Mouse (Mus musculus): Measurements from ENCODE around the gene Prim1. TPM values are rescaled to one million over a fixed set of nuclear protein-coding genes. Genes with fewer than 3 reads are reported as not detected.

Prim1 gene
- total RNA-seq (2023), result 13.9 TPM

DNA sequence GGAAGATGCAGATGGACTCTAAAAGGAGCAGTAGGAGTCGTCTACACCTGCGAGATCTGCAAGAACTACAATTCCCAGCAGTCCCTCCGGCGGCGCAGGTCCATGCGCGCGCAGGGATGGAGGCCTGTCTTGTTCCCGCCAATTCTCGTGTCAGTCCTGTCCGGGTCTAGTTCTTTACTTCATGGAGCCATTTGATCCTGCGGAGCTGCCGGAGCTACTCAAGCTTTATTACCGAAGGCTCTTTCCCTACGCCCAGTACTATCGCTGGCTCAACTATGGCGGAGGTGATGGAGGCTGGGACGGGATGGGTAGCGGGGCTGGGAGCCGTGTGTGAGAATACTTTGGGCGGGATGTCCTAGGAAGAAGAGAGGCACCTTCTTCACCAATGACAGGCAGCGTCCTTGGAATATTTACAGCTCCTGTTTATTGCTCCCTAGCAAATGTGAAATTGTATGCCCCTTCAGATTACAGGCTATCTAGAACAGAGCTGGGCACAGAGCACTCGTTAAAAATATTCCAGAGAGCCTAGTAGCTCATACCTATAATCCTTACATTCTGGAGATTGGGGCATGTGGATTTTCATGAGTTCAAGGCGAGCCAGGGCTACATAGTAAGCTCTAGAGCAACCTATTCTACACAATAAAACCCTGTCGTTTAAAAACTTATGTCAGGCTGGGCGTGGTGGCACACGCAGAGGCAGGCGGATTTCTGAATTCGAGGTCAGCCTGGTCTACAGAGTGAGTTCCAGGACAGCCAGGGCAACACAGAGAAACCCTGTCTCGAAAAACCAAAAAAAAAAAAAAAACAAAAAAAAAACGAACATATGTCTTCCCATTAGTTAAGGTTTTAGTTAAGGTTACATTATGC lies at the start of gene Prim1:
Gene Prim1, plus strand, starts transcription at position 101 of the 867 bp plus-strand sequence.

DNA sequence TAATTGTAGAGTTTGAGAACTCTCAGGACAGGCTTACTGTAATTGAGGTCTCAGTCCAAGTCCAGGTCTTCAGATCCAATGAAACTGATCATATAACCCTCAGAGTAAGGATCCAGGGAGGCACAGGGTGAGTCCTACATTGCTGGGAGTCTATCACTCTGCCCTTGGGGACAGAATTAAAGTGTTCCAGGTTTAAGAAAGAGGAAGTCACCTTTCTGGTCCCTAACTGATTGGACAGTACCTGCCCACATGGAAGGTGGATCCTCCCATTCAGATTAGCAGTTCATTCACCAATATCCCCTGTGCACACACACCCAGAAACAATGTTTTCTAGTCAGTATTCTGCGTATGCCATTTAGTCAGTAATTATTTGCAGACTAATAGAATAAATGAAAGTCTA lies 7.5 kb upstream of the Prim1 start, which contains the start of gene Hsd17b6:
Gene Hsd17b6, minus strand, starts transcription at position 166 of the 400 bp plus-strand sequence.

DNA sequence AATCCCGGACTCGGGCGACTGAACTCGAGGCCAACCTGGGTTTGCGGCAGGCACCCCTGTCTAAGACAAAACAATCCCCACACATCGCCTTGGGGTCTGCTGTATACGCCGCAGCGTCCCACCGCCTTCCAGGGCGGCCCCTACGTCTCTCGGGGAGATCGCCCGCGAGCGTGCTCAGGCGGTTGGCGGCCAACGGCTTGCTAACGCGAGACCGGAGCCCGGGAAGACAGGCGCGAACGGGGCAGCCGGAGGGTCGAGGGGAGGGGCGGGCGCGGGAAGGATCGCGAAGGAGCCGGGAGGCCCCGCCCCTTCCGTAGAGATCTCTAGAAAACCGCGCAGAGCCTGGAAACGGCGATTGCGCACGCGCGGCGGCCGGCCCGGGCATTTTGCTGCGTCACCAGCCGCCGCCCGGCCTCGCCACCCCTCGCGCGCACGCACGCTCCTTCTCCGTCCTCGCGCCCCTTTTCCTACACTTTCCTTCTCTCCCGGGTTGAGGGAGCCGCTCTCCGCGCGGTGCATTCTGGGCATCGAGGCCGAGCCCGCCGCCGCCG lies 43.7 kb downstream of the Prim1 start, which contains the start of gene Ptges3:
Gene Ptges3, plus strand, starts transcription at position 354 of the 551 bp plus-strand sequence.

Other genes starting within 250 kb of the Prim1 start
- 0.80 TPM for gene Rdh9, start 238.8 kb upstream of the Prim1 start, total RNA-seq (2023)
- gene Rdh16, start 214.0 kb upstream of the Prim1 start, total RNA-seq (2023), result not detected
- not detected for gene Rdh19, start 165.2 kb upstream of the Prim1 start, total RNA-seq (2023)
- gene Rdh16f2, start 148.7 kb upstream of the Prim1 start, total RNA-seq (2023), result not detected
- gene Rdh7, start 126.4 kb upstream of the Prim1 start, total RNA-seq (2023), result not detected
- not detected for gene Sdr9c7, start 116.7 kb upstream of the Prim1 start, total RNA-seq (2023)
- gene Hsd17b6, start 7.6 kb upstream of the Prim1 start, total RNA-seq (2023), result not detected
- 733 TPM for gene Naca, start 20.4 kb downstream of the Prim1 start, total RNA-seq (2023)
- gene Ptges3, start 43.8 kb downstream of the Prim1 start, total RNA-seq (2023), result 122 TPM
- 586 TPM for gene Atp5b, start 68.1 kb downstream of the Prim1 start, total RNA-seq (2023)
- 125 TPM for gene Baz2a, start 76.4 kb downstream of the Prim1 start, total RNA-seq (2023)
- gene Rbms2, start 165.1 kb downstream of the Prim1 start, total RNA-seq (2023), result 49.3 TPM
- not detected for gene Gls2, start 179.3 kb downstream of the Prim1 start, total RNA-seq (2023)
- 16.1 TPM for gene Spryd4, start 196.6 kb downstream of the Prim1 start, total RNA-seq (2023)
- gene Mip, start 210.7 kb downstream of the Prim1 start, total RNA-seq (2023), result not detected
- gene Timeless, start 216.9 kb downstream of the Prim1 start, total RNA-seq (2023), result 30.5 TPM
- not detected for gene Apon, start 238.9 kb downstream of the Prim1 start, total RNA-seq (2023)

Measured in CD4-positive naive resting alpha-beta T cell, adult 57 days (primary cell).